Mouse (Mus musculus) forebrain, embryonic 10.5 days (tissue): ENCODE measurements around the gene Mast4. TPM values are rescaled to one million over a fixed set of nuclear protein-coding genes. Genes with fewer than 3 reads are reported as not detected.

ENCODE experiments used
- DNase-seq: peaks from one replicate; pipeline ENCODE4 v3.0.0-alpha.2; 2017; ENCODE audit warnings: low spot score; ENCODE audit errors: extremely low spot score
- H3K27ac ChIP-seq: fragments of 300-500 bp; sonication (generic); 2 replicates; pipeline ENCODE4 v1.5.1; 2016; ENCODE audit warnings: mild to moderate bottlenecking
- H3K27me3 ChIP-seq: fragments of 300-500 bp; sonication (generic); 2 replicates; pipeline ENCODE4 v1.6.1; 2016; ENCODE audit warnings: mild to moderate bottlenecking; ENCODE audit not compliant: poor library complexity, severe bottlenecking
- H3K36me3 ChIP-seq: fragments of 300-500 bp; sonication (generic); replicated peaks from 2 replicates; pipeline ENCODE4 v1.6.1; 2016; ENCODE audit warnings: mild to moderate bottlenecking, moderate library complexity
- H3K4me1 ChIP-seq: fragments of 300-500 bp; sonication (generic); 2 replicates; pipeline ENCODE4 v1.6.1; 2016
- H3K4me3 ChIP-seq: fragments of 300-500 bp; sonication (generic); 2 replicates; pipeline ENCODE4 v1.5.1; 2016; ENCODE audit warnings: mild to moderate bottlenecking, moderate library complexity
- H3K9me3 ChIP-seq: fragments of 300-500 bp; sonication (generic); 2 replicates; pipeline ENCODE4 v1.6.1; 2016; ENCODE audit warnings: mild to moderate bottlenecking, moderate library complexity
- WGBS: fragments of 180-500 bp; shearing (Covaris S2); methylation state at CpG from one replicate; pipeline ENCODE4 v1.1.7; 2016; 5-methylcytosine and 5-hydroxymethylcytosine counted together
- polyA plus RNA-seq: library from polyadenylated mRNA; unstranded; fragments of >200 nt; fragmentation: Nextera tagmentation; extraction: Ambion mirVana; gene quantifications from 2 replicates; pipeline ENCODE4 v1.2.1, GENCODE M21; 2016

The Mast4 gene
- polyA plus RNA-seq, 1 experiment from 2014 or later = 18.3 TPM

GRCm38 (mm10) chr13:102689201-102690090, 644.9 kb downstream of the Mast4 start:
- DNase-seq = no peak
- H3K4me1 ChIP-seq = peaks cover 19% of the 10 kb centered on the region
- no peaks in the 10 kb centered on the region for H3K9me3 ChIP-seq
- no peak overlapping the region for H3K27ac ChIP-seq
- H3K27me3 ChIP-seq = no peaks in the 10 kb centered on the region
- H3K36me3 ChIP-seq = no peaks in the 10 kb centered on the region
- 91% methylated on average over 6 of the region's 6 CpGs for WGBS
- H3K4me3 ChIP-seq = no peak overlapping the region

DNA sequence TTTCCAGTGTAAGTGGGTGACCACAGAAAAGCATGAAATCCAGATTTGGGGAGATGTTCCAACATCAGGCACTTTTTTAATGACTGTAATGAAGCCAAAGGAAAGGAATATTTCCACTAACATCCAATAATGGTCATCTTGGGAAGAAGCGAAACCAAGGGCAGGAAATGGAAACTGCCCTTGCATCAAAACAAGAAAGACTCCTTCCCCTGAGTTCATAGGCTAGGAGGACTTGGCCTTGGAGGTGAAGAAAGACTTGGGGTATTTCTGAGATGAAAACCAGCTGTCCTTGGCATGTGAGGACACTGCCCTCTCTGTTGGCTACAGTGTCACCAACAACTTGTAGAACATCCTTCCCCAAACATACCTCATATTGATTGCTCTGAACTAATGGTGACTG, 646.2 kb downstream of the Mast4 start:
- DNase-seq = no peak
- H3K4me1 ChIP-seq = peaks cover 19% of the 10 kb centered on the region
- H3K27me3 ChIP-seq = no peaks in the 10 kb centered on the region
- no peak overlapping the region for H3K4me3 ChIP-seq
- WGBS = 95% methylated on average over 1 of the region's 1 CpGs
- H3K36me3 ChIP-seq = no peaks in the 10 kb centered on the region
- no peaks in the 10 kb centered on the region for H3K9me3 ChIP-seq
- H3K27ac ChIP-seq = no peak overlapping the region

- H3K4me1 ChIP-seq = no peaks in the 10 kb centered on the region
- H3K4me3 ChIP-seq = no peak overlapping the region
- no peaks in the 10 kb centered on the region for H3K36me3 ChIP-seq
- WGBS = 89% methylated on average over 4 of the region's 4 CpGs
- H3K9me3 ChIP-seq = no peaks in the 10 kb centered on the region
- no peak overlapping the region for H3K27ac ChIP-seq
- H3K27me3 ChIP-seq = no peaks in the 10 kb centered on the region
- no peak for DNase-seq
Measured at GRCm38 (mm10) chr13:102684890-102685289, 649.4 kb downstream of the Mast4 start.
